Mouse (Mus musculus) retina, adult 2 months (tissue): Measurements from ENCODE around the gene Rnf145.
"Not testable (repeated sequence)": the region's sequence is repeated elsewhere in the genome, so short reads cannot be mapped to it uniquely, and the experiment has no call there.

Experiments
- DNase-seq: peaks from one replicate; pipeline ENCODE4 v3.0.0-alpha.2; 2012; ENCODE audit warnings: low read depth, low spot score

The Rnf145 gene

DNA sequence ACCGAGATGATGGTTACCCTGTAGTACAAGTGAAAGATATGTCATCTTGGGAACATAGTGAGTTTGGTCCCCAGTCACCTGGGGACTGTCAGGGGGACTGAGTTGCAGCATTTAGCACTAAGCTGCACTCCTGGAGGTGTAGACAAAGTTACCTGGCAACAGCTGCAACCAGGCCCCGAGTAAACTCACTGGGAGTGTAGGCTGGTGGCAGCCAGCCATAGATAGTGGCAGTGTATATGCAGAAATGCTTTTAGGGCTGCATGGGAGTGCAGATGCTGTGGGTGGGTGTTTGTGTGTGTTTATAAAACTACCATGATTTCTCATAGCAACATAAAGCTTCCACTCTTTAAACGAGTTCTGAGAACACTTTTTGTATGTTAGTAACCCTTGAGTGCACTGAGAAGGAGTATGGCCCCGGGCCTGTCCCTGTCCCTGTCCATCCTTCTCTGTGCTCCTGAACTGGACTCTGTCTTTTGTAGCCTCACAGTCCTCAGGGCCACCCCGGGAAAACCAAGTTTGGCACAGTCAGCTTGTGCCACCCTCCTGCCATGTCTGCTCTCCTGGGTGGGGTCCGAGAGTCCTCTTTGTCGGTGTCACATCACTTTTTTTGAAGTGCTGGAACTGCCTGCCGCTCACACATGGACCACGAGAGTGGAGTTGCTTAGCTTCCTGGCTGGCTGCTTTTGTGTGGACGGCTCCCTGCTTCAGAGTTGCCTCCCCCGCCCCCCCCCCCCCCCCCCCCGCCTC, 43.8 kb downstream of the Rnf145 start:
- no peak for DNase-seq

DNA sequence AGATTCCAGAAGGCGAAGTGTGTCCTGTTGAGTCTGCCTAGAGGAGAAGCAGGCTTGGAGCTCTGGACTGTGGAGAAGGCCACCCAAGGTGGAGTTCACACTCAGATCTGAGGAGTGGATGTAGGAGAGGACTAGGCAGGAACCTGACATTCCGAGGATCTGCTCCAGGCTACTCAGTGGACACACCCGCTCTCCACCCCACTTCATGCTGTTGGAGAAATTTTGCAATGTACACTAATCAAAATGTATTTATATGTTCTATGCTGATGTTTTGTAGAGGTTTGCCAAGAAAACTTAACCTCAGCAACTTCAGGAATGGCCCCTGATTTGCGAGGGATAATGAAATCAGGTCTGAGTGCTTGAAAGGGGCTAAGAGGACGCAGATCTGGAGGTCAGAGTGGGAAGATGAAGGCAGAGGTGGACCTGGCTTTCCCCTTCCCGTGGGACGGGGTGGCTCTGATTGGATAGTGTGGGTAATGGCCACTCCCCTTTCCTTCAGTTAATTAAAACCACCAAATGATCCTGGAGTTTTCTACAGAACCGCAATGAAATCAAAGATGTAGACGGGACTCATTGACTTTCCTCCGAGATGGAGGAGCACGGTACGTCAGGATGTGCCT, 45.6 kb downstream of the Rnf145 start:
- DNase-seq, result no peak

DNA sequence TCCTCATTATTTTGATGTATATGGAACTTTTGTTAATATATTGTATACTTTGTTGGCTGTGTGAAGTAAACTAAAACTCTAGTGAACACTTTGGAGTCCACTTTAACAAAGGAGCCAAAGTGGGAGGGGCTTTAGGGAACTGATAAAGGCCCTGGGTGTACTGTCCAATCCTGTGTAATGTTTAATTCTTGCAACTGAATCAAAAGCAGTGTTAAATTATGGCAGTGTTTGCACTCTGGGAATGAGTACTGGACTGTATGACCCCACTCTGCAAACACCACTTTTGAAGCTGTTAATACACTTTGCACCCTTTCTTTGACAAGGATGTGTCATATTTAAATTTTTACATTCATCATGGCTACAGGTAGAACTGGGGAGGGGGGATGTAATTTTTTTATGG, 46.2 kb downstream of the Rnf145 start:
- no peak for DNase-seq

DNA sequence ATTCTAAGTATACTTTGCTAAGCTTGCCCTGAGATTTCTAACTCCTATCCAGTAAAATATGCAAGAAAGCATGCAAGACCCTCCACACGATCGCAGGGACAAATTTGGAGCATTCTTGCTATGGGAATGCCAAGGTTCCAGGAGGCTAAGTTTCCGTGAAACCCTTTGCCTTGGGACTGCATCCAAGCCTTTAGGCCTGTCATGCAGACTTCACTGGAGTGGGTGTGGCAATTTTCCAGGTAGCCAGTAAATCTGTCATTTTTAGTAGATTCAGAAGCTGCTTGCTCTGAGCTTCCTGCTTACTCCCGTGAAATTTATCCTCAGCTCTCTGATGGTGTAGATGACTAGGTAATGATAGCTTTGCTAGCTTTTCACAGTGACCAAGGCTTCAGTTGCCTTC, 51.6 kb downstream of the Rnf145 start:
- DNase-seq, result not testable (repeated sequence)

DNA sequence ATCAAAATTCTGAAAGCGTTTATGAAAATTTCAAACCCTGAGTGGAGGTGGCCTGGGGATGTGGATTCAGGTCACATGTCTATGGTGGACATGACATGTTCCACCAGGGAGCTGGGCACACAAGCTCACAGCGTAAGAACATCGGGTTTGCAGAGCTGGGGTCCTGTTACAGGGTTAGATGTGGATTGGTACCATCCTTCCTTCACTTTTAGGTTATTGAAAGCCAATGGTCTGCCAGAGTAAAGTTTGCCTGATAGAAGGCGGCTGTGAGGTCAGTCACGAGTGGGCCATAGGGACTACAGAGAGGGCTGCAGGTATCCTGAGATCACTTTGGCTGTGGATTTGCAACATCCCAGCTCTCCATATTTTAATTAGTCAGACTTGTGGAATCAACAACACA, 54.0 kb downstream of the Rnf145 start:
- no peak for DNase-seq

DNA sequence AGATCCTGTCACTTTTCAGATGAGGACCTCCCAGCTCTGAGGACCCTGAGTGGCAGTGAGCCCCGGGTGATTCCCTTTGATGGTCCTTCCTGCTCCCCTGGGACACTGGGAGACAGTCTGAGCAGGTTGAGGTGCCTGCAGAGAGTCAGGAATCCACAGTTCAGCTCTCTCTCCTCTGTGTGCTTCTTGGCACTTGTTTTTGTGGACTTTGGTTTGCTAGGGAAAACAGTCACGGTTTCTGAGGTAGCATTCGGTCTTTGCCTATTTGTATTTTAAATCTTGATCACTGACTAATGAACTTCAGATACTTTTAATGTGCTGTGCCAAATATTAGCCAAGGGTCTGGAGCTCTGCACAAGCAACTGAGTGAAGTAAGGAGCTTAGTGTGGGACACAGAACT, 54.6 kb downstream of the Rnf145 start:
- no peak for DNase-seq

DNA sequence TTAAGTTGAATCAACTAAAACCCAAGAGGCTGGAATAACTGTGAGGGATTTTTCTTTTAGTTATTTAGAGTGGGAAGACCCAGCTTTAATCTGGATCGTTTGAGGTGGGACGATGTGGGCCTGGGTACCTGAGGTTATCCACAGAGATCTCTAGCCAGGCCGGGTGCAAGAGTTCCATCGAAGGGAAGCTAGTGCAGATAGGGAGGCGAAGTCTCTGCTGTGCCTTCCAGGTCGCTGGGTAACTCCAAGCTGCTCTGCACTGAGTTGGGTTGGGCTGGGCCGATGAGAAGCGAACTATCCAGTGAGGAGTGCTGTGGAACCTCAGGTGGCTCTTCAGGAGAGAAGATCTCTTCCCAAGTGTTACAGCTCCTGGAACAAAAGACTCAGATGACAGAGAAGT, 55.6 kb downstream of the Rnf145 start:
- no peak for DNase-seq

DNA sequence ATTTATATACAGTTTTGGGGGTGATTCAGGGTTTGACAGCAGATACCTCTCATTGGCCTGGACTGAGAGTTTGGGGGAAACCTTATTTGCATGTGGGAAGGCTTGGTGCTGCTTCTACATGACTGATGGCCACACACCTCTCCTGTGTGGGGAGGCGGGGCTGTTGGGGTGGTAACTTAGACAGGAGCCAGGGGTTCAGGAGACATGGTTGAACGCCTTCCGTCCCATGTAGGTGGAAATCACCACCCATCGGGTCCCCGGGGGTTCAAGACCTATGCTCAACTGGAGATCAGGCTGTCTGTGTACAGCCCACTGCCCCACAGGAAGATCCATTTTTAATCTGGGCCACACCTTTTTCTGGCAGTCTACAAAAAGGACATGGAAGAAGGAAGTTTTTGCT, 56.1 kb downstream of the Rnf145 start:
- DNase-seq, result no peak

DNA sequence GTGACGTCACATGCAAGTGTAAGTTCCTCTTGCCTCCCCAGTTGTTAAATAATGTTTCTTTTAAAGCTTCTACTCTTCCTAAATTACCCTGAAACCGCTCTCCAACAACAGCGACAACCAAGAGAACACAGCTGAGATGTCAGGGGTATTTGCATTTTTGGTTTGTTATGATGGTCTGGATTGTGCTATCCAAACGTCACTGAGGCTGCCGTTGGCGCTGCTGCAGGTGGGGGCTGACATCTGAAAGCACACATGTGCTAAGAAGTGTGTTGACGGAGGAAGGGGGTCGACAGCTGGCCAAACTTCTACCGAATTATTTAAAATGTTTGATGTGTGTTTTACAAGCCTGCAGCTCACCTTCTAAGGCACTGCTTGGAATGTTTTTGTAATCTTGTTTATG, 59.1 kb downstream of the Rnf145 start:
- no peak for DNase-seq

DNA sequence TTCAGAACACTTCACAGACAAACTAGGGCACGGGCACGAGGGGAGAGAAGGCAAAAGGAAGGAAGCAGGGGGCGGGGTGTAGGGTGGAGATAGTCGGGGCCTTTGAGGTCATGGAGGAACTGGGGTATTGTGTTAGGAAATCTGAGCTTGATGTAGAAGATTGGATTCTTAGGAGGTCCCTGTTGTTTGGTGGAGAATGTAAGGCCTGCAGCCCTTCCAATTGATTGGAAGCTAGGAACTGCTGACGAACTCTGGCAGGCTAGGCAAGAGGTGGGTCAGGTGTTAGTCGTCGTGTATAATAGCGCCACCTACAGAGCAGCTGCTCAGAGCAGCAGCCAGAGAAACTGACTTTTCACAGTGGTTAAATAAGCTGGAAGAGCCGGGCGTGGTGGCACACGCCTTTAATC, 62.5 kb downstream of the Rnf145 start:
- peak; percentile 9 for DNase-seq

DNA sequence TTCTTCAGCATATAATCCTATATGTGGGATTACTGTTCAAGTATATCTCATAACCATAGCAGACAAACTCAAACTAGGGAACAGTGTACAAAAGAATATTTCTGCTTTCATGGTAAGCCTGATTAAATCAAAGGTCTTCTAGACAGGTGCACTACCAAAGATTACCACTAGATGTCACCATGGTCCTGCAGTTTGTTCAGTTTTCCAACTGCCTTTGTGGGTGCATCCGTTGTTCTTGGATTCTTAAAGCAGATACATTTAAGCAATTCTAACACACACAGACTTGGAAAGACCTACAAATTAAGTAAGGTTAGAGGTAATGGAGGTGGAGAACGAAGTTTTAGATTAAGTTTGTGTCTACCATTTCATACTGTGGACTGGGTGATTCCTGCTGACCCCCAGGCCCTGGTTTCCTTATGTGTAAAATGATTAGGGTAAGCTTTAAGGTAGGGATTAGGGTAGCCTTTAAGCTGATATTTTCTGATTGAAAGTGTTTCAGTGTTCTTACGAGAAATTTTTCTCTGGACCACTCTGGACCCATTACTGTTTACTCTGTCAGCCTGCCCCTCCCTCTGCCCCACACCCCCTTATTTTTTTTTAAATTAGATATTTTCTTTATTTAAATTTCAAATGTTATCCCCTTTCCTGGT, 67.4 kb downstream of the Rnf145 start:
- peak; percentile 63 for DNase-seq

DNA sequence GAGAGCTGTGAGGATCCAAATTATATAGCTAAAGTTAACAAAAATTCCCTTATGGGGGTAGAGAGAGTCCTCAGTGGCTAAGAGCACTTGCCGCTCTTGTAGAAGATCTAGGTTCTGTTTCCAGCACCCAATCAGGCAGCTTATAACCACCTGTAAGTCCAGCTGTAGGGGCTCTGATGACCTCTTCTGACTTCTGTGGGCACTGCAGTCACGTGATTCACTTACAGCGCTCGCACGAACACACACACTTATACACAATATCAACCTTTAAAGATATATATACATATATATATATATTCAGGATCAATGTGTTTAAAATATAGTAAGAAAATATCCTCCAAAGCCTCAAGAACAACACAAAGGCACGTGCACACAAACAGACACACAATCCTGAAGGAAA, 74.3 kb downstream of the Rnf145 start:
- no peak for DNase-seq

DNA sequence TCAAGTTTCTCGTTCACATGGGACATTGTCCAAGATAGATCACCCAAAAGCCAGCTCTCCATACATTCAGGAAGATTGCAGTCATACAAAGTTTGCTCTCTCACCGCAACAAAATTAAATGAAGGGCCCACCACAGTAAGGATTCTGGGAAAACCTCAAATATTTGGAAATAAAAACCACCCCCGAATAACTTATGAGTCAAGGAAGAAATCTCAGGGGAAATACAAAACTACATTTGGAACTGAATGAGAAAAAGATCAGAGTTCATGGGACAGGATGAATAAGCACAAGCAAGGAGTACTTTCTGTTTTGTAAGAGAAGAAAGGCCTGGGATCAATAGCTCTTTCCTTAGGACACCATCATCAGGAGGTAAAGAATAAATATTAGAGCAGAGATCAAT, 76.0 kb downstream of the Rnf145 start:
- no peak for DNase-seq

DNA sequence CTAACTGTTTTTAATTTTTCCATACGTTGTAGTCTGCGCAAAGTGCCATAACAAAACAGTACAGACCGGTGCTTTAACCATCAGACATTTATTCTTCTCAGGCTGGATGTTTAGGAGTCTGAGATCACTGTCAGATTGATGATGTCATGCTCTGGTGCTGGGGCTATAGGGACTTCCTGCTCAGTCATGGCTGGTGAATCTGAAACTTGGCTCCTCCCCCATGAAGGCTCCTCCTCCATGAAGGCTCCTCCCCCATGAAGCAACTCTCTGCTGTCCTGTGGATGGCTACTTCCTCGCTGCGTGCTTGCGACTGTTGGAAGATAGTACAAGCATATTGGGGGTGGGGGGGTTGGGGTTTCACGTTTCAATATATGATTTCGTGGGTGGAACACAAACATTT, 88.1 kb downstream of the Rnf145 start:
- DNase-seq, result no peak

DNA sequence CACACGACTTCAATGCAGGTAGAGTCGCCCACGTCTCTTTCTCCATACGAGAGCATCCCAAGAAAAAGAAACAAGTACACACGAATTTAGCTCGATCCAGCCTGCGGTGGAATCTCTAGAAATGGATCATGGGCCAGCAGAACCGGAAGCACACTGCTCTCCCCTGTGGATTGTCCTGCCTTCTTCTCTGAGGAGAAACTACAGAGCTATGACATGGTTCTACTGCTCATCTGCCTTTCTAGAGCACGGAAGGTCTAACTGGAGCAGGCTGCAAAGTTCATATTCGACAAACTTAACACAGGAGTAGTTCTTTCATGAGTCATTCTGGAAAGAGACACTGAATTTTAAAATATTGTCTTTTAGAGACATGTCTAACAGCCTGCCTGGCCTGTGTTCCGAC, 89.9 kb downstream of the Rnf145 start:
- no peak for DNase-seq

DNA sequence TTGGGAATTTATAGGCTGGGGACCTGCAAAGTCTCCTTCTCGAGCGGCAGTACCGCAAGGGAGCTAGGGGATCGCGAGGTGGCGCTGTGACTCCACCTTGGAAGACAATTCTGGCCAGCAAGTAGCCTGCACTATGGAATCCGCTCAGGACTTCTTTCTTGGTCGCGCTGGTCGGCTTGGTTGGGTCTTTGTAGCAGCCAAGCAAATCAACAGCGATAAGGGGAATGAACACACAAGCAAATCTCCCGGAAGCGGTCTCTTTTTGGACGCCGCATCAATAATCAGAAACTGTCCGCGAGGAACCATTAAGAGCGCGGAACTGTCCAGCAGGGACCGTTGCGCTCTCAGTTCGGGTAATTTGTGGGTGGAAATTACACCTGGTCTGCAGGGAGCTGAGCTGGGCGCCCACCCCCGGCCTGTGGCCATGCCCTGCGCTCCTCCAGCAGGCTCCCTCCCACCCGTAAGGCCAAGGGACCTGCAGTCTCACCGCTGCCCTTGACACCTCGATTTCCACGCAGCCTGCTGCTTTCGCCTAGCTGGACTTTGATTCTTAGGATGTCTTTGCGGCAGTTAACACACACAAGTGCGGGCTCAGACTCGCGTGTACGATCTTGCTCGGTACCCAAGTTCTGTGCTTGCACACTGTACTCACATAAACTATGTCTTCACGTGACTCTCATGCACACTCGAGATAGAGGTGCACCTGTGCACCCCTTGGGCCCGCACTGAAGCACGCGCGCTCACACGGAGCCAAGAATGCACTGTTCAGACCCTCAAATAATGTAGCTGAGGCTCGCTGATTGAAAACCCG, 92.4 kb downstream of the Rnf145 start:
- peak; percentile 54 for DNase-seq

DNA sequence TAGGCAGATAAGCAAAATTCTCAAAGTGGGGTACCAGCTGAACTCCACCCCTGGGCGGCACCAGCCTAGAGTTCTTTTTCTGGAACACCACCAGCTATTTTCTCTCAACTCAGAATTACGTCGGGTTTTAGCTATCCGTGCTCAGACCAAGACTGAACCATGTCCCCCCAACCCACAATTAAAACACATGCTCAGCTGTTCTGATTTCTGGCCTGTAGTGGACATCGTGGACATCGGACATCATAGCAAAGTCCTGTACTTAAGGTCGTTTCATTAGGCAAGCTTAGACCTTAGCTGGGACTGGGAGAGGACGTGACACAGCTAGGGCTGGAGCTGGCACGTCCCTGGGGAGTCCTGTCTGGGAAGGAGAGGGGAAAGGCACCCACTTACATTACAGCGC, 93.4 kb downstream of the Rnf145 start:
- DNase-seq, result no peak

DNA sequence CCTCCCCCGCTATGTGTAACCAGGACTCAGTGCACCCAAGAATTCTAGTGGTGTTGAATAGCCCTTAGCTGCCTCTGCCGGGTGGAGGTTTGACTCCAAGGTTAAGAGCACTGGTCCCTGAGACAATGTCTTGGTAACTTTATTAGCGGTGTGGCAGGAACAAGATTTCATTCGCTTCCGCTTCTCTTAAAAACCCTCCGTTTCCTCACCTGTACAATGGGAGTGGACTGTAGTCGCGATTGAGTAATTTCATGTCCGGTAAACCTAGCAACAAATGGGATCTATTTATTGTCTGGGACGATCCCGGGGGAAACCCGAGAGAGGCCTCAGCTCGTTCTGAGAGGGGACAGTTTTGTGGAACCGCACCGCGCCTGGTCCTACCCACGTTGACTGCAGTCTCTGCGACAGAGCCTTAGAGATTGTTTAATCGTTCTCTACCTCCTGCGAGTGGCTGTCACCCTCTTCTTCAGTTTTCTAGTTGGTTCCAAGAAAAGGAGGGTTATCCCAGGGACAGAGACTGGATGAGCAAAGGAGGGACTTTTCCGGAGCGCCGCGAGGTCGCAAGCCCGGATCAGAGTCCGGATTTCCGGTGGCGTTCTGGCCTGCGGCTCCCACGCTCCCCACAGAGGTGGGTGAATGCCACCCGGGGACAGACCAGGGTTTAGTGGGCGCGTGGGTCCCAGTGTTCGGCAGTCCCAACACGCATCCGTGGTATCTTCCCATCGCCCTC, 94.1 kb downstream of the Rnf145 start:
- no peak for DNase-seq

DNA sequence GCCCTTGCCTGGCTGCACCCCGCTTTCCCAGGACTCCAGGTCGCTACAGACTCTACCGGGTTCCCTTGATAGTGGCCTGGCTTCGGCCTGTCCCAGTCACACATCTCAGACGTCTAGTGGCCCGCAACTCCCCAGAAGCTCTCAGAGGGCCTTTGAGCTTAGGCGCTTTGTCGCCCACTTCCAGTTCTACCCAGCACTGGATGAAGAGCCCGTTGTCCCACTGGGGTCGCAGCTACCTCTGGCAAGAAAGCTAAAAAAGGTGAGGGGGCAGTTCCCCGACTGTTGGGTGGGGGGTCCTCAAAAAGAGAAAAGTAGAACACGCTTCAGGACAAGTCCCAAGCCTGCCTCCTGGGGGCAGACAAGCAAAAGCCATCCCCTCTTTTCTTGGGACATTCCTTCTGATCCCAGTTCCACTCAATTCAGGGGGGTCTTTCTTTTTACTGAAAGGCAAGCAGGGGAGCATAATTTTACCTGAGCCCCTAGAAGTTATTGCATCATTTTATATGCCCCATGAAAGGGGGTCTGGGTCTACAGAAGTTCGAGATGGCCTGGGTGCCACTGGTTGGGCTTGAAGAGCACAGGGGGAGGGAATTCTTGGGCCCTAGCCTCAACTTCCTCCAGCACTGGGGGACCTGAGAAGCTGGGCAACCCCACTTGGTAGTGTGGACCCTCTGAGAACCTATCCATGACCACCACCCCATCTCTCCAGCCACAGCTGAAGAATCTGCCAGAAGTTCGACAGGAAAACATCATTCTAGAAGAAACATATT, 94.8 kb downstream of the Rnf145 start:
- DNase-seq, result no peak
